Mouse (Mus musculus) left cerebral cortex, postnatal 14 days (tissue): ENCODE data around the gene Nip7. TPM values are rescaled to one million over a fixed set of nuclear protein-coding genes. Genes with fewer than 3 reads are reported as not detected.

ENCODE experiments used
- microRNA-seq, 2 experiments: library from miRNA; unstranded; fragments of <30 nt; microRNA quantifications; one replicate each; pipeline ENCODE4 v1.2.0; 2022
- total RNA-seq, 2 experiments: library from RNA; stranded (reverse); gene quantifications; 2 replicates each; pipeline ENCODE4 v1.2.3; 2021

Gene Nip7
- total RNA-seq, 2 experiments from 2014 or later, result 43.4 to 53.6 TPM

Small RNAs within 50 kb of the gene (microRNA-seq; reads per million reads assigned to microRNA genes)
- gene Mir7075, result 0.79 to 2.0 reads per million in 2 experiments

Other genes starting within 250 kb of the Nip7 start
- 1 to 10 TPM; 3.0 to 4.1 TPM for gene Has3, start 186.6 kb upstream of the Nip7 start, total RNA-seq
- 10 to 100 TPM; 29.5 to 31.4 TPM for gene Utp4, start 163.2 kb upstream of the Nip7 start, total RNA-seq
- 10 to 100 TPM in 1 of 2 experiments, 1 to 10 TPM in 1; 8.1 to 10.7 TPM for gene Sntb2, start 121.1 kb upstream of the Nip7 start, total RNA-seq
- gene Vps4a, start 25.7 kb upstream of the Nip7 start, total RNA-seq, result 100 to 1,000 TPM; 121 to 124 TPM
- 10 to 100 TPM; 28.3 to 29.8 TPM for gene Pdf, start 8.3 kb upstream of the Nip7 start, total RNA-seq
- gene Cog8, start 188 bp upstream of the Nip7 start, total RNA-seq, result 10 to 100 TPM; 26.5 to 29.5 TPM
- not detected for gene Tmed6, start 8.8 kb downstream of the Nip7 start, total RNA-seq
- 10 to 100 TPM; 37.1 to 37.5 TPM for gene Terf2, start 39.7 kb downstream of the Nip7 start, total RNA-seq
- 10 to 100 TPM; 83.4 to 84.5 TPM for gene Cyb5b, start 93.8 kb downstream of the Nip7 start, total RNA-seq
- 10 to 100 TPM; 35.6 to 45.5 TPM for gene Nfat5, start 236.6 kb downstream of the Nip7 start, total RNA-seq